Mouse (Mus musculus) thymus, postnatal 14 days (tissue): ENCODE data around the gene Cacng2.

ENCODE experiments used
- DNase-seq: peaks from one replicate; pipeline ENCODE4 v3.0.0; 2021

The Cacng2 gene

GRCm38 (mm10) chr15:78001400-78001799, 118.4 kb downstream of the Cacng2 start:
- no peak for DNase-seq

- DNase-seq: no peak
These were observed 131.3 kb downstream of the Cacng2 start for GRCm38 (mm10) chr15:77988541-77988940.

- DNase-seq: no peak
These were observed 136.4 kb downstream of the Cacng2 start for GRCm38 (mm10) chr15:77983391-77983790.

- peak; percentile 46 for DNase-seq
These were observed 137.5 kb downstream of the Cacng2 start for GRCm38 (mm10) chr15:77982195-77982939.

- DNase-seq: no peak
These were observed 138.6 kb downstream of the Cacng2 start for GRCm38 (mm10) chr15:77981181-77981680.

GRCm38 (mm10) chr15:77979427-77979865, 140.4 kb downstream of the Cacng2 start:
- no peak for DNase-seq

- DNase-seq: no peak
These were observed 142.2 kb downstream of the Cacng2 start for GRCm38 (mm10) chr15:77977663-77978062.

- no peak for DNase-seq
These were observed 145.5 kb downstream of the Cacng2 start for GRCm38 (mm10) chr15:77974165-77974841.

GRCm38 (mm10) chr15:77970470-77971292, 149.1 kb downstream of the Cacng2 start, which contains the start of gene Eif3d:
Eif3d (minus strand) TSS chr15:77970813.
- peak; percentile 98 for DNase-seq

- DNase-seq: no peak
These were observed 149.8 kb downstream of the Cacng2 start for GRCm38 (mm10) chr15:77969940-77970469.

GRCm38 (mm10) chr15:77965117-77965528, 154.7 kb downstream of the Cacng2 start:
- no peak for DNase-seq

- DNase-seq: no peak
These were observed 157.4 kb downstream of the Cacng2 start for GRCm38 (mm10) chr15:77962447-77962846.

GRCm38 (mm10) chr15:77960693-77961092, 159.1 kb downstream of the Cacng2 start:
- DNase-seq: no peak

GRCm38 (mm10) chr15:77958071-77958470, 161.8 kb downstream of the Cacng2 start:
- DNase-seq: no peak

- DNase-seq: no peak
These were observed 162.2 kb downstream of the Cacng2 start for GRCm38 (mm10) chr15:77957625-77958024.

GRCm38 (mm10) chr15:77956404-77956901, 163.4 kb downstream of the Cacng2 start, which contains the start of gene Foxred2:
Foxred2 (minus strand) TSS chr15:77956722.
- DNase-seq: peak; percentile 92

- DNase-seq: peak; percentile 30
These were observed 164.1 kb downstream of the Cacng2 start for GRCm38 (mm10) chr15:77955440-77956403.

GRCm38 (mm10) chr15:77954362-77954761, 165.5 kb downstream of the Cacng2 start:
- no peak for DNase-seq

GRCm38 (mm10) chr15:77952921-77953320, 166.9 kb downstream of the Cacng2 start:
- no peak for DNase-seq

GRCm38 (mm10) chr15:77949061-77949460, 170.8 kb downstream of the Cacng2 start:
- DNase-seq: no peak

GRCm38 (mm10) chr15:77945711-77946110, 174.1 kb downstream of the Cacng2 start:
- no peak for DNase-seq
